Mouse (Mus musculus) frontal cortex, postnatal 14 days (tissue): ENCODE measurements around the gene Usf3.

Experiments used
- DNase-seq, 2 experiments: peaks; one replicate each; pipeline ENCODE4 v3.0.0; 2022; ENCODE audit warnings: low spot score in 2 of 2

Gene Usf3

GRCm38 (mm10) chr16:44173155-44173941 is at the start of gene Usf3:
Gene Usf3, plus strand, starts transcription at chr16:44173246.
- peak; percentile 26 to 40 for DNase-seq

- DNase-seq: no peak
Measured at GRCm38 (mm10) chr16:44123786-44124185, 49.3 kb upstream of the Usf3 start.

GRCm38 (mm10) chr16:44124713-44125112 is 48.3 kb upstream of the Usf3 start:
- no peak for DNase-seq

- DNase-seq: no peak
Measured at GRCm38 (mm10) chr16:44125436-44125835, 47.6 kb upstream of the Usf3 start.

- no peak for DNase-seq
Measured at GRCm38 (mm10) chr16:44126437-44126836, 46.6 kb upstream of the Usf3 start.

- DNase-seq: no peak
Measured at GRCm38 (mm10) chr16:44132300-44132699, 40.7 kb upstream of the Usf3 start.

GRCm38 (mm10) chr16:44133187-44133586 is 39.9 kb upstream of the Usf3 start:
- no peak for DNase-seq

GRCm38 (mm10) chr16:44136511-44137021 is 36.5 kb upstream of the Usf3 start:
- DNase-seq: no peak

GRCm38 (mm10) chr16:44138377-44138978 is 34.6 kb upstream of the Usf3 start:
- DNase-seq: peak in 1 of 2 experiments; percentile 23

- DNase-seq: peak; percentile 86 to 87
Measured at GRCm38 (mm10) chr16:44138979-44139535, 34.0 kb upstream of the Usf3 start.

GRCm38 (mm10) chr16:44139536-44140185 is 33.4 kb upstream of the Usf3 start, which contains the start of the genes Atp6v1a and Naa50:
Gene Atp6v1a, minus strand, starts transcription at chr16:44139705.
Gene Naa50, plus strand, starts transcription at chr16:44139830.
- peak; percentile 86 to 89 for DNase-seq

GRCm38 (mm10) chr16:44140186-44140787 is 32.8 kb upstream of the Usf3 start:
- DNase-seq: peak; percentile 49 to 71

GRCm38 (mm10) chr16:44141483-44141882 is 31.6 kb upstream of the Usf3 start:
- DNase-seq: no peak

GRCm38 (mm10) chr16:44149002-44149767 is 23.9 kb upstream of the Usf3 start:
- no peak for DNase-seq

GRCm38 (mm10) chr16:44154497-44155057 is 18.5 kb upstream of the Usf3 start:
- no peak for DNase-seq

GRCm38 (mm10) chr16:44159325-44159724 is 13.7 kb upstream of the Usf3 start:
- no peak for DNase-seq

GRCm38 (mm10) chr16:44163831-44164230 is 9.2 kb upstream of the Usf3 start:
- DNase-seq: no peak

- no peak for DNase-seq
Measured at GRCm38 (mm10) chr16:44165182-44165581, 7.9 kb upstream of the Usf3 start.

- DNase-seq: no peak
Measured at GRCm38 (mm10) chr16:44168990-44169389, 4.1 kb upstream of the Usf3 start.
